Mouse (Mus musculus) embryonic facial prominence, embryonic 14.5 days (tissue): ENCODE data around the gene Camta2. TPM values are rescaled to one million over a fixed set of nuclear protein-coding genes. Genes with fewer than 3 reads are reported as not detected.
A peak's percentile ranks its signal among the peaks of the same experiment; 100 is the strongest.

Experiments
- ATAC-seq: fragments of 200-750 bp; cut with Nextera tagmentation; 2 replicates; pipeline ENCODE4 v1.8.0; 2017; ENCODE audit warnings: low read depth, moderate number of reproducible peaks, moderate TSS enrichment
- DNase-seq: peaks from one replicate; pipeline ENCODE4 v3.0.0-alpha.2; 2015; ENCODE audit warnings: low spot score
- H3K27ac ChIP-seq: fragments of 300-500 bp; sonication (generic); replicated peaks from 2 replicates; pipeline ENCODE4 v1.5.1; 2014; ENCODE audit warnings: low read depth, mild to moderate bottlenecking, low read length, moderate library complexity
- H3K27me3 ChIP-seq: fragments of 300-500 bp; sonication (generic); replicated peaks from 2 replicates; pipeline ENCODE4 v1.6.1; 2014; ENCODE audit warnings: low read length; ENCODE audit not compliant: control insufficient read depth, insufficient read depth
- H3K36me3 ChIP-seq: fragments of 300-500 bp; sonication (generic); 2 replicates; pipeline ENCODE4 v1.6.1; 2014; ENCODE audit warnings: low read length, mixed read lengths; ENCODE audit not compliant: control insufficient read depth, insufficient read depth
- H3K4me1 ChIP-seq: fragments of 300-500 bp; sonication (generic); 2 replicates; pipeline ENCODE4 v1.6.1; 2014; ENCODE audit warnings: antibody characterized with exemption, low read length; ENCODE audit not compliant: control insufficient read depth, insufficient read depth
- H3K4me2 ChIP-seq: fragments of 300-500 bp; sonication (generic); 2 replicates; pipeline ENCODE4 v1.6.1; 2014; ENCODE audit warnings: low read depth, mild to moderate bottlenecking, low read length, moderate library complexity, mixed read lengths
- H3K4me3 ChIP-seq: fragments of 300-500 bp; sonication (generic); 2 replicates; pipeline ENCODE4 v1.5.1; 2014; ENCODE audit warnings: low read depth, mild to moderate bottlenecking, low read length
- H3K9ac ChIP-seq: fragments of 300-500 bp; sonication (generic); 2 replicates; pipeline ENCODE4 v1.6.1; 2014; ENCODE audit warnings: low read depth, mild to moderate bottlenecking, low read length, moderate library complexity, mixed read lengths
- H3K9me3 ChIP-seq: fragments of 300-500 bp; sonication (generic); 2 replicates; pipeline ENCODE4 v1.6.1; 2016; ENCODE audit warnings: low read length; ENCODE audit not compliant: control insufficient read depth
- WGBS: fragments of 180-500 bp; shearing (Covaris S2); extraction: QIAGEN DNeasy Blood & Tissue Kit; methylation state at CpG from one replicate; pipeline ENCODE4 v1.1.7; 2014; 5-methylcytosine and 5-hydroxymethylcytosine counted together
- polyA plus RNA-seq: library from polyadenylated mRNA; unstranded; fragments of >200 nt; fragmentation: Nextera tagmentation; extraction: Ambion mirVana; gene quantifications from 2 replicates; pipeline ENCODE4 v1.2.1, GENCODE M21; 2014

Gene Camta2
- polyA plus RNA-seq, 1 experiment from 2014 or later = 12.6 TPM

DNA sequence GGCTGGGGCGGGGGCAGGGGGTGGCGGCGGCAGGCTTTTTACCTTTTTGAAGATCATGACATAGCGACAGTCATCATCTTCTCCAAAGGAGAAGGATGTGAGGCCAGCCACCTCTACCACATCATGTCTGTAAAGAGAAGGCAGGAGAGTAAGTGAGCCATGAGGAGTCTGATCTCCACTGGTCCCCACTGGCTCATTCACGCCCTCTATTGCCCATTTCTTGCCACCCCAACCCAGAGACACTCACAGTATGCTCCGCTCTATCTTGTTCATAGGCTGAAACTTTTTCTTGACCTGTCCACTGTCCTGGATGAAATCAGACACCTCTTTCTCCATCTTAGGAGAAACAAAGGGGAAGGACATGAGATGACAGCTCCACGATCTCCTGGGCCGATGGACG lies 23.2 kb downstream of the Camta2 start:
- H3K4me3 ChIP-seq = no peak overlapping the region
- WGBS = 92% methylated on average over 9 of the region's 9 CpGs

DNA sequence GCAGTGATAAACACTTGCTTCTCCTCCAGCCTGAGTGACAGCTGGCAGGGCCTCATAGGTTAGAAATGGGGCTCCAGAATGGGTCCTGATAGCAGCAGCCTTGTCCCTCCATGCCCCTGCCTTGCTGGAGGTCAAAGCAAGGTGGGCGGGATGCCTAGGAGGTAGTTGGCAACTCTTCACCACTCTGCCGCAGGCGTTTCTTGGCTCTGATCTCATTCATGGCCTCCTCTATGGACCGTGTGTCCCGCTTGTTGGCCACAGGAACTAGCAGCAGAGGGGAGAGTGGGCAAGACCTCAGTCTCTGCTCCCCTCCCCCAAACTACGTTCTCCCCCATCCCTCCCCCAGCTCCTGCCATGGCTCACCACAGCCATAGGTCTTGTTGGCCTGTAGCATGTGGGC lies 23.9 kb downstream of the Camta2 start:
- peaks cover 63% of the 10 kb centered on the region for H3K36me3 ChIP-seq
- no peak overlapping the region for H3K4me2 ChIP-seq
- WGBS = 96% methylated on average over 5 of the region's 6 CpGs
- H3K4me1 ChIP-seq = peaks cover 7% of the 10 kb centered on the region
- H3K9me3 ChIP-seq = no peaks in the 10 kb centered on the region
- H3K27me3 ChIP-seq = no peaks in the 10 kb centered on the region
- DNase-seq = no peak
- H3K27ac ChIP-seq = no peak overlapping the region
- no peak for ATAC-seq
- no peak overlapping the region for H3K4me3 ChIP-seq
- H3K9ac ChIP-seq = no peak overlapping the region

More for the DNA sequence above, 23.2 kb downstream of the Camta2 start:
- no peaks in the 10 kb centered on the region for H3K27me3 ChIP-seq
- H3K9ac ChIP-seq = no peak overlapping the region
- ATAC-seq (no peak), DNase-seq (no peak)
- H3K9me3 ChIP-seq = no peaks in the 10 kb centered on the region
- no peak overlapping the region for H3K27ac ChIP-seq
- H3K4me2 ChIP-seq = no peak overlapping the region
- H3K4me1 ChIP-seq = peaks cover 6% of the 10 kb centered on the region
- H3K36me3 ChIP-seq = peaks cover 57% of the 10 kb centered on the region

DNA sequence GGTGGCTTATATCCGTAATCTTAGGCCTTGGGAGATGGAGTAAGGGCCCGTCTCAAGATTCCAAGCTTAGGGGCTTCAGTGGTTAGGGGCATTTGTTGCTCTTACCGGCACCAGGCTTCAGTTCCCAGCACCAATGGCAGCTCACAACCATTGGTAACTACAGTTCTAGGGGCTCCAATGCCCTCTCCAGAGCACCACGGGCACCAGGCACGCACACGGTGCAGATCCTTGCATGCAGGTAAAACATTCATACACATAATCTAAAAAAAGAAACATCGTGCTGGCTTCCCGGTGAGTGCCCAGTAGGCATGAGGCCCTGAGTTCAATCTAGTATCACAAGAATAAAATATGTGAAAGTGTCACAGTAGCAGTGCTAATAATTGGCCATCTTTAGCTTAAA lies 24.8 kb downstream of the Camta2 start:
- Histone ChIP-seq H3K4me2 (no peak overlapping the region), H3K4me1 (peaks cover 14% of the 10 kb centered on the region), H3K9me3 (no peaks in the 10 kb centered on the region), H3K4me3 (no peak overlapping the region), H3K27ac (no peak overlapping the region), H3K27me3 (no peaks in the 10 kb centered on the region), H3K36me3 (peaks cover 63% of the 10 kb centered on the region), H3K9ac (no peak overlapping the region)
- ATAC-seq (no peak), DNase-seq (no peak)
- WGBS = 90% methylated on average over 8 of the region's 8 CpGs

DNA sequence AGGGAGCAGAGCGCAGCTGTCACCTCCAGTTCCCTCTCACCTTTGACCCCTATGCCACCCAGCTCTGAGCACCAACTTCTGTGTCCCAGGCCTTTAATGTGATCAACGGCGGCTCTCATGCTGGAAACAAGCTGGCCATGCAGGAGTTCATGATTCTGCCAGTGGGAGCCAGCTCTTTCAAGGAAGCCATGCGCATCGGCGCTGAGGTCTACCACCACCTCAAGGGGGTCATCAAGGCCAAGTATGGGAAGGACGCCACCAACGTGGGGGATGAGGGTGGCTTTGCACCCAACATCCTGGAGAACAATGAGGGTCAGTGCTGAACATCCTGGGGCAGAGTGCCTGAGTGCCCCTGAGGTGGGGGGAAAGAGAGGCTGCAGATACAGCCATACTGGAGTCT lies 27.3 kb downstream of the Camta2 start:
- Histone ChIP-seq H3K27me3 (no peaks in the 10 kb centered on the region), H3K36me3 (peaks cover 52% of the 10 kb centered on the region), H3K4me1 (peaks cover 29% of the 10 kb centered on the region), H3K9me3 (no peaks in the 10 kb centered on the region), H3K4me3 (no peak overlapping the region), H3K9ac (no peak overlapping the region), H3K27ac (no peak overlapping the region), H3K4me2 (no peak overlapping the region)
- DNase-seq = no peak
- ATAC-seq = no peak
- WGBS = 88% methylated on average over 8 of the region's 8 CpGs

DNA sequence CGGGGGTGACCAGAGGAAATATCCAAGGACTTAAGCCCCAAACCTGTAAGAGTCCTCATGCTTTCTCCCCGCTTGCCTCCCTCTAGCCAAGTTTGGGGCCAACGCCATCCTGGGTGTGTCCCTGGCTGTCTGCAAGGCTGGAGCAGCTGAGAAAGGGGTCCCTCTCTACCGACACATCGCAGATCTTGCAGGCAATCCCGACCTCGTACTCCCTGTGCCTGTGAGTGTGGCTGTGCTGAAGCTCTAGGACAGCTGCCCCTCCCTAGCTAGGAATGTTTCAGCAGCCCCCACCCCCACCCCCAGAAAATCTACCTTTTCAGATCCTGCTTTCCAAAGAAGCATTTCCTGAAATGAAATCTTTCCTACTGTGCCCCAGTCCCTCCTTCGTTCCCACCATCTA lies 29.0 kb downstream of the Camta2 start:
- H3K4me3 ChIP-seq = no peak overlapping the region
- no peaks in the 10 kb centered on the region for H3K27me3 ChIP-seq
- peak overlapping the region; percentile 2; the same call in 1 of the 2 replicates for H3K9ac ChIP-seq
- H3K27ac ChIP-seq = peak overlapping the region; percentile 15; the same call in 1 of the 2 replicates
- H3K36me3 ChIP-seq = peaks cover 36% of the 10 kb centered on the region
- H3K9me3 ChIP-seq = no peaks in the 10 kb centered on the region
- no peak overlapping the region; the same call in 1 of the 2 replicates for H3K4me2 ChIP-seq
- ATAC-seq = no peak
- H3K4me1 ChIP-seq = peaks cover 29% of the 10 kb centered on the region
- 61% methylated on average over 8 of the region's 8 CpGs for WGBS
- no peak for DNase-seq

DNA sequence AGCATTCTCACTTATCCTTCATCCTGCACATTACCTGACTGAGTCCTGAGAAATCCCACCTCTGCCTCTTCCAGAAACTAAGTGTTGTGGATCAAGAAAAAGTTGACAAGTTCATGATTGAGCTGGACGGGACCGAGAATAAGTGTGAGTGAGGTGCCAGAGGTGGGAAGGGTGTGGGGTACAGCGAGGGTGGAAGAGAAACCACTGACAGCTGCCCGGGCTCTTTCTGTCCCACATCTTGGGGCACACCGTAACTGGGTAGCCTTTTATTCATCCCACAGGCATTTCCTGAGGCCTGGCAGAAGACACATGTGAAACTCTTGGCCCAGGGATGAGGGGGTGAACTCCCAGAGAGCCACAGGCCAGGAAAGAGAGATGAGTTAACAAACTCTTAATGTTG lies 29.4 kb downstream of the Camta2 start:
- WGBS = 82% methylated on average over 5 of the region's 5 CpGs
- no peak overlapping the region; the same call in 1 of the 2 replicates for H3K9ac ChIP-seq

DNA sequence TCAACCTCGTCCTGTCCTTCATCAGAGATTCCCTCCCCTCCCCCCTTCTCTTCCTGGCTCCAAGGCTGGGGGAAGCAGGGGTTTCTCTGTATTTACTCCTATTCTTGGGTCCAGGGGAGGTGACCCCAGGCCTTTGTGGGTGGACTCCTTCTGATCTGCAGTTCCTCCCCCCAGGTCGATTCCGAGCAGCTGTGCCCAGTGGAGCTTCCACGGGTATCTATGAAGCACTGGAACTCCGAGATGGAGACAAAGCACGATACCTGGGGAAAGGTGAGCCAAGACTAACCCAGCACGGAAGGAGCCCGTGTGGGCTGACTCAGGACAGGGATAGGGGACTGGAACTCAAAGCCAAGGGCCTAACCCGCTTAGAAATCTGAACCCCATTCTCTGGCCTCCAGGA lies 29.9 kb downstream of the Camta2 start:
- H3K4me1 ChIP-seq = peaks cover 29% of the 10 kb centered on the region
- peak overlapping the region; percentile 15; the same call in 1 of the 2 replicates for H3K27ac ChIP-seq
- DNase-seq (no peak), ATAC-seq (no peak)
- H3K4me3 ChIP-seq = 0 out of 2 replicates have a peak overlapping the region, but pooled peaks have one; percentile 6
- peaks cover 28% of the 10 kb centered on the region for H3K36me3 ChIP-seq
- H3K9ac ChIP-seq = no peak overlapping the region
- H3K4me2 ChIP-seq = peak overlapping the region; percentile 98; the same call in 1 of the 2 replicates
- H3K27me3 ChIP-seq = no peaks in the 10 kb centered on the region
- 47% methylated on average over 9 of the region's 9 CpGs for WGBS
- H3K9me3 ChIP-seq = no peaks in the 10 kb centered on the region

More for the DNA sequence above, 29.4 kb downstream of the Camta2 start:
- ATAC-seq = no peak
- Histone ChIP-seq H3K4me3 (0 out of 2 replicates have a peak overlapping the region, but pooled peaks have one; percentile 2), H3K27me3 (no peaks in the 10 kb centered on the region), H3K4me1 (peaks cover 29% of the 10 kb centered on the region), H3K9me3 (no peaks in the 10 kb centered on the region), H3K36me3 (peaks cover 32% of the 10 kb centered on the region), H3K4me2 (peak overlapping the region; percentile 2; the same call in 1 of the 2 replicates), H3K27ac (no peak overlapping the region)
- no peak for DNase-seq

DNA sequence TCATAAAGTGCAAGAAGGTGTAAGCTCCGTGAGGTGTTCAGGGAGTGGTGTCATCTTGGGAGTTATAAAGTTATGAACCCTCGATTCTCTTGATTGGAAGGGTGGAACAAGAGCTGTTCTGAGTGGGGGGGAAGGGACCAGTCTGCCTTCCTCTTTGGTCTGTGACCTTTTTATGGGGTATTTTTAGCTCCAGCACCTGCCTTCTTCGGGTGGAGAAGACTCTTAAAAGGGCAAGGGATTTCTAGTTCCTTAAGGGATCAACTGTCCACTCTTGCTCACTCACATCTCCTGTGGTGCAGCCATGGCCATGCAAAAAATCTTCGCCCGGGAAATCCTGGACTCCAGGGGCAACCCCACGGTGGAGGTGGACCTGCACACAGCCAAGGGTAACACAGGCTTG lies 30.3 kb downstream of the Camta2 start:
- no peak for ATAC-seq
- no peak overlapping the region for H3K9ac ChIP-seq
- WGBS = 41% methylated on average over 6 of the region's 6 CpGs
- peaks cover 27% of the 10 kb centered on the region for H3K36me3 ChIP-seq
- no peaks in the 10 kb centered on the region for H3K27me3 ChIP-seq
- DNase-seq = no peak
- H3K4me3 ChIP-seq = 0 out of 2 replicates have a peak overlapping the region, but pooled peaks have one; percentile 6
- no peaks in the 10 kb centered on the region for H3K9me3 ChIP-seq
- peaks cover 31% of the 10 kb centered on the region for H3K4me1 ChIP-seq
- H3K27ac ChIP-seq = peak overlapping the region; percentile 90
- peak overlapping the region; percentile 98 for H3K4me2 ChIP-seq

DNA sequence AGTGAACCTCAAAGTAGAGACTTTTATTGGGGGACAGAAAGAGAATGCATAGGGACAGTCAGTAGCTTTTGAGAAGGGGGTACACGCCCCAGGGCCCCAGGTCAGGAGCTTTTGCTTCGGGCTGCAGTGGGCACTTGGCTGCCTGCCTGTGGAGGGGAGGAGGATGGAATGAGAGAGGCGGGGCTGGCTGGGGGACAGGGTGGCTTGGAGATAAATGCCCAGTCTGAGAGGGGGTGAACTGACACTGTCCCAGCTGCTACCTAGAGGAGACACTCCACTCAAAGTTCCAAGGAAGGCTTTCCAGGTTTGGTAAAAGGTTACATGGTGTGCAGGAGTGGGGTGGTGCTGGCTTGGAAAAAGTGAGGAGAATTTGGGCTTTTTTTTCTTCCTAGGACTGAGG lies 30.9 kb downstream of the Camta2 start, which contains the start of gene Eno3:
TSS of gene Eno3 (plus strand) at position 239 of the 400 bp plus-strand sequence.
- Histone ChIP-seq H3K27ac (peak within 1 kb of the TSS; percentile 90), H3K9me3 (no peaks in the 10 kb centered on the region), H3K4me3 (peak within 1 kb of the TSS; percentile 64), H3K9ac (peak within 1 kb of the TSS; percentile 92), H3K27me3 (no peaks in the 10 kb centered on the region), H3K4me2 (peak within 1 kb of the TSS; percentile 98), H3K36me3 (peaks cover 27% of the 10 kb centered on the region), H3K4me1 (peaks cover 37% of the 10 kb centered on the region)
- WGBS = 11% methylated on average over 3 of the region's 3 CpGs
- DNase-seq (no peak), ATAC-seq (no peak)
